Mouse (Mus musculus) liver, embryonic 14.5 days (tissue): Measurements from ENCODE around the gene Rad54l2. TPM values are rescaled to one million over a fixed set of nuclear protein-coding genes. Genes with fewer than 3 reads are reported as not detected.

Experiments
- ATAC-seq: fragments of 200-750 bp; cut with Nextera tagmentation; 2 replicates; pipeline ENCODE4 v1.8.0; 2017; ENCODE audit warnings: moderate number of reproducible peaks, mild to moderate bottlenecking, moderate library complexity; ENCODE audit not compliant: insufficient read depth
- DNase-seq, 3 experiments: peaks; one replicate each; pipeline ENCODE4 v3.0.0-alpha.2; 2012 to 2013; ENCODE audit warnings: low read depth in 3 of 3, low spot score in 3 of 3
- H3K27ac ChIP-seq: fragments of 300-500 bp; sonication (generic); 2 replicates; pipeline ENCODE4 v1.5.1; 2014; ENCODE audit warnings: moderate library complexity, mild to moderate bottlenecking, control low read depth, inconsistent platforms
- H3K27me3 ChIP-seq: fragments of 300-500 bp; sonication (generic); 2 replicates; pipeline ENCODE4 v1.6.1; 2014; ENCODE audit warnings: mild to moderate bottlenecking, low read length, moderate library complexity; ENCODE audit not compliant: control insufficient read depth, insufficient read depth
- H3K36me3 ChIP-seq: fragments of 300-500 bp; sonication (generic); replicated peaks from 2 replicates; pipeline ENCODE4 v1.6.1; 2014; ENCODE audit warnings: low read depth; ENCODE audit not compliant: control insufficient read depth, insufficient read depth
- H3K4me1 ChIP-seq, 2 experiments: fragments of 200-500 bp in 1 of 2; fragments of 300-500 bp in 1 of 2; sonication (generic) in 1 of 2; replicated peaks; 2 replicates each; pipeline ENCODE4 v1.6.1; 2012 to 2014; ENCODE audit warnings: antibody characterized with exemption in 1 of 2, inconsistent platforms in 1 of 2, low read length in 1 of 2; ENCODE audit not compliant: control insufficient read depth in 2 of 2, insufficient read depth in 2 of 2
- H3K4me2 ChIP-seq: fragments of 300-500 bp; sonication (generic); 2 replicates; pipeline ENCODE4 v1.6.1; 2014; ENCODE audit warnings: low read depth, mild to moderate bottlenecking, control low read depth, moderate library complexity
- H3K4me3 ChIP-seq, 2 experiments: fragments of 200-500 bp in 1 of 2; fragments of 300-500 bp in 1 of 2; sonication (generic) in 1 of 2; 2 replicates each; pipeline ENCODE4 v1.5.1; 2012 to 2014; ENCODE audit warnings: low read depth in 2 of 2, low read length in 2 of 2, mild to moderate bottlenecking in 2 of 2, control low read depth in 1 of 2, inconsistent platforms in 1 of 2, moderate library complexity in 1 of 2; ENCODE audit not compliant: insufficient read depth in 1 of 2
- H3K9ac ChIP-seq: fragments of 300-500 bp; sonication (generic); replicated peaks from 2 replicates; pipeline ENCODE4 v1.6.1; 2014; ENCODE audit warnings: mild to moderate bottlenecking, control low read depth, moderate library complexity
- H3K9me3 ChIP-seq: fragments of 300-500 bp; sonication (generic); 2 replicates; pipeline ENCODE4 v1.6.1; 2016; ENCODE audit warnings: low read length, mixed read lengths; ENCODE audit not compliant: control insufficient read depth
- CTCF ChIP-seq: IDR thresholded peaks from 2 replicates; pipeline ENCODE4 v1.5.1; 2016; ENCODE audit warnings: antibody characterized with exemption, low read depth, control low read depth
- EP300 ChIP-seq: IDR thresholded peaks from 2 replicates; pipeline ENCODE4 v1.6.1; 2016; ENCODE audit warnings: antibody characterized with exemption, low read depth
- WGBS: fragments of 180-500 bp; shearing (Covaris S2); extraction: QIAGEN DNeasy Blood & Tissue Kit; methylation state at CpG from one replicate; pipeline ENCODE4 v1.1.7; 2014; ENCODE audit not compliant: insufficient replicate concordance; 5-methylcytosine and 5-hydroxymethylcytosine counted together
- polyA plus RNA-seq, 2 experiments: library from polyadenylated mRNA; depleted of rRNA in 1 of 2; stranded (reverse) in 1 of 2; unstranded in 1 of 2; fragments of >200 nt; fragmentation: Nextera tagmentation in 1 of 2; extraction: Ambion mirVana in 1 of 2; gene quantifications; 2 replicates each; pipeline versions ENCODE4 v1.2.1 to v1.2.3; 2012 to 2014

Gene Rad54l2
- polyA plus RNA-seq, 2 experiments = 0.96 to 2.4 TPM

- no peak for ATAC-seq
Observed at GRCm38 (mm10) chr9:106643128-106643527, 145.9 kb downstream of the Rad54l2 start.

GRCm38 (mm10) chr9:106641346-106641745 lies 147.6 kb downstream of the Rad54l2 start:
- H3K4me1 ChIP-seq = no peaks in the 10 kb centered on the region
- no peaks in the 10 kb centered on the region for H3K27me3 ChIP-seq
- ATAC-seq (no peak), DNase-seq (no peak)
- H3K27ac ChIP-seq = no peak overlapping the region
- no peaks in the 10 kb centered on the region for H3K9me3 ChIP-seq
- no peak overlapping the region for H3K9ac ChIP-seq
- no peak overlapping the region for H3K4me2 ChIP-seq
- H3K36me3 ChIP-seq = no peaks in the 10 kb centered on the region
- TF ChIP-seq CTCF = no peak
- TF ChIP-seq EP300 = no peak
- no peak overlapping the region for H3K4me3 ChIP-seq
- 20% methylated on average over 5 of the region's 5 CpGs for WGBS

More at GRCm38 (mm10) chr9:106643128-106643527, 145.9 kb downstream of the Rad54l2 start:
- peak; percentile 45 to 49 (median 48) for DNase-seq
- no peaks in the 10 kb centered on the region for H3K9me3 ChIP-seq
- H3K4me2 ChIP-seq = no peak overlapping the region
- no peaks in the 10 kb centered on the region for H3K27me3 ChIP-seq
- no peak overlapping the region for H3K27ac ChIP-seq
- no peak overlapping the region for H3K4me3 ChIP-seq
- H3K36me3 ChIP-seq = no peaks in the 10 kb centered on the region
- H3K4me1 ChIP-seq = no peaks in the 10 kb centered on the region
- TF ChIP-seq EP300 (no peak), CTCF (peak; percentile 97)
- WGBS = 23% methylated on average over 7 of the region's 7 CpGs
- H3K9ac ChIP-seq = no peak overlapping the region

- WGBS = 65% methylated on average over 8 of the region's 8 CpGs
- no peak for TF ChIP-seq CTCF
- no peak for TF ChIP-seq EP300
- Histone ChIP-seq H3K27ac (no peak overlapping the region), H3K4me2 (no peak overlapping the region), H3K27me3 (no peaks in the 10 kb centered on the region), H3K9ac (no peak overlapping the region), H3K9me3 (no peaks in the 10 kb centered on the region), H3K4me1 (no peaks in the 10 kb centered on the region), H3K4me3 (no peak overlapping the region), H3K36me3 (no peaks in the 10 kb centered on the region)
- no peak for DNase-seq
- ATAC-seq = no peak
Observed at GRCm38 (mm10) chr9:106638154-106638553, 150.8 kb downstream of the Rad54l2 start.

Other genes with a start within 250 kb of the Rad54l2 start
- gene Iqcf3, start 227.6 kb downstream of the Rad54l2 start, polyA plus RNA-seq (2012; rRNA removed) = not detected in 2 replicates
- gene Iqcf3, start 227.6 kb downstream of the Rad54l2 start, polyA plus RNA-seq (2014; fragmentation: Nextera tagmentation; extraction: Ambion mirVana) = not detected in 2 replicates
- not detected in 2 replicates for gene Iqcf4, start 218.2 kb downstream of the Rad54l2 start, polyA plus RNA-seq (2012; rRNA removed)
- gene Iqcf4, start 218.2 kb downstream of the Rad54l2 start, polyA plus RNA-seq (2014; fragmentation: Nextera tagmentation; extraction: Ambion mirVana) = not detected in 2 replicates
- gene Iqcf6, start 162.6 kb downstream of the Rad54l2 start, polyA plus RNA-seq (2012; rRNA removed) = not detected in 2 replicates
- not detected in 2 replicates for gene Iqcf6, start 162.6 kb downstream of the Rad54l2 start, polyA plus RNA-seq (2014; fragmentation: Nextera tagmentation; extraction: Ambion mirVana)
- 0.02 TPM in 1 of 2 replicates, not detected in the other for gene Grm2, start 133.1 kb downstream of the Rad54l2 start, polyA plus RNA-seq (2012; rRNA removed)
- not detected in 2 replicates for gene Grm2, start 133.1 kb downstream of the Rad54l2 start, polyA plus RNA-seq (2014; fragmentation: Nextera tagmentation; extraction: Ambion mirVana)
- 9.4 and 11.3 TPM in 2 replicates for gene Tex264, start 103.3 kb downstream of the Rad54l2 start, polyA plus RNA-seq (2012; rRNA removed)
- 11.5 and 12.1 TPM in 2 replicates for gene Tex264, start 103.3 kb downstream of the Rad54l2 start, polyA plus RNA-seq (2014; fragmentation: Nextera tagmentation; extraction: Ambion mirVana)
- 11.9 and 13.4 TPM in 2 replicates for gene Dcaf1, start 32.7 kb upstream of the Rad54l2 start, polyA plus RNA-seq (2012; rRNA removed)
- gene Dcaf1, start 32.7 kb upstream of the Rad54l2 start, polyA plus RNA-seq (2014; fragmentation: Nextera tagmentation; extraction: Ambion mirVana) = 10.5 and 13.6 TPM in 2 replicates
- 4.4 and 5.0 TPM in 2 replicates for gene Rbm15b, start 98.2 kb upstream of the Rad54l2 start, polyA plus RNA-seq (2012; rRNA removed)
- 4.7 and 5.2 TPM in 2 replicates for gene Rbm15b, start 98.2 kb upstream of the Rad54l2 start, polyA plus RNA-seq (2014; fragmentation: Nextera tagmentation; extraction: Ambion mirVana)
- gene Manf, start 102.8 kb upstream of the Rad54l2 start, polyA plus RNA-seq (2012; rRNA removed) = 13.4 and 52.1 TPM in 2 replicates
- 135 and 159 TPM in 2 replicates for gene Manf, start 102.8 kb upstream of the Rad54l2 start, polyA plus RNA-seq (2014; fragmentation: Nextera tagmentation; extraction: Ambion mirVana)